Mouse (Mus musculus) natural killer cell, adult 2 months (primary cell): ENCODE data around the gene Sptlc2.
"Not testable (repeated sequence)": the region's sequence is repeated elsewhere in the genome, so short reads cannot be mapped to it uniquely, and the experiment has no call there.

Source experiments
- DNase-seq, 2 experiments: peaks; one replicate each; pipeline ENCODE4 v3.0.0; 2022; ENCODE audit warnings: low spot score in 2 of 2

Gene Sptlc2

GRCm38 (mm10) chr12:87279350-87279749, 108.8 kb downstream of the Sptlc2 start:
- no peak for DNase-seq

- DNase-seq: no peak
Measured at GRCm38 (mm10) chr12:87278118-87278730, 109.9 kb downstream of the Sptlc2 start.

- DNase-seq: not testable (repeated sequence)
Measured at GRCm38 (mm10) chr12:87277251-87277650, 110.9 kb downstream of the Sptlc2 start.

- no peak for DNase-seq
Measured at GRCm38 (mm10) chr12:87274853-87275831, 113.0 kb downstream of the Sptlc2 start.

DNA sequence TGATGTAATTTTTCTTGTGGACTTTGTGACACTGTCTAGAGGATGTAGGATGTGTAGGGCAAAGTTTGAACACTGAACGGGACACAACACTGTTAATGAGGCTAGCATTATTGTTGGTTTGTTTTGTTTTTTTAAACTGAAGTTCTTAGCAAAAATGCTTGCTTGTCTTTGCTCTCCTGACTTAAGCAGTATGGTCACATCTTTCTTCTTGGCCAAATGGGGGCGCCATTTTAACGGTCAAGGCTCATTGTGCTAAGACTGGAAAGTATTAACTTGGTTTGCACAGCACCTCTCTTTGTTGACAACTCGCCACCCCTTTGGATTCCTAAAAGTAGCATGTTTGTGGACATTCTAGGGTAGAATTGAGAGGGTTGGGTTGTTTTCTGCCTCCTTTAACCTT, 120.5 kb downstream of the Sptlc2 start:
- peak; percentile 7 to 9 for DNase-seq

GRCm38 (mm10) chr12:87266827-87267603, 121.1 kb downstream of the Sptlc2 start:
- peak in 1 of 2 experiments; percentile 10 for DNase-seq

DNA sequence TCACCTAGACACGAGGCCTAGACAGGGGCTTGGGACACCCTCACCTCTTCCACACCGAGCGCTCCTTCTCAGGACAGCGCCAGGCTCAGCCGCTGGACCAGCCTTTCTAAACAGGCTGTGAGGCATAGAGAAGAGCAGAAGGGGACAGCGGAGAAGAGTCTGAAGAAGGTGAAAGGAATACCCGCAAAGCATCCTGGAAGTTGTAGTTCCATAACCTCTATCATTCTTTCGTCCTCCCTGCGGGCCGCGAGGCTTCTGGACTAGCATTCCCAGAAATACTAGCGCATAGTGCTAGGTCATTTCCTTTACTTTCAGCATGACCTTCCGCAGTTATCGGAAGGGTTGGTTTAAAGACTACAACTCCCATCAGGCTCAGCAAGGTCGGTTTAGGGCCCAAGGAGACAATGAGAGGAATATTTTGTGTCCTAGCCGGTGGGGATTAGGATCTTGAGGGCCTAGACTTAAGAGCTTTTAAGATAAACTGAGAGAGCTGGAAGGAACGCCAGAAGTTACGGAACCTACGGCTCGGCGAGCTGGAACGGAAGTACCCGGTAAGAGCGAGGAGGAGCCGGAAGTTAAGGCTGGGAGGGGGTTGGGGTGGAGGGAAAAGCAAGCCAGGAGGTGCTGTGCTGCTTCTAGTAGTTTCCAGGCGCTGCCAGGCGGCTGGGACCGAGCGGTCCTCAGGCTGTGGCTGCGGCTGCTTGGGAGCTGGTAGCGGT, 121.9 kb downstream of the Sptlc2 start, which contains the start of the genes Vipas39 and Ahsa1:
Gene Vipas39 (minus strand): TSS at position 149 of the 719 bp plus-strand sequence.
Gene Ahsa1 (plus strand): TSS at position 372 of the 719 bp plus-strand sequence.
- peak; percentile 90 for DNase-seq

DNA sequence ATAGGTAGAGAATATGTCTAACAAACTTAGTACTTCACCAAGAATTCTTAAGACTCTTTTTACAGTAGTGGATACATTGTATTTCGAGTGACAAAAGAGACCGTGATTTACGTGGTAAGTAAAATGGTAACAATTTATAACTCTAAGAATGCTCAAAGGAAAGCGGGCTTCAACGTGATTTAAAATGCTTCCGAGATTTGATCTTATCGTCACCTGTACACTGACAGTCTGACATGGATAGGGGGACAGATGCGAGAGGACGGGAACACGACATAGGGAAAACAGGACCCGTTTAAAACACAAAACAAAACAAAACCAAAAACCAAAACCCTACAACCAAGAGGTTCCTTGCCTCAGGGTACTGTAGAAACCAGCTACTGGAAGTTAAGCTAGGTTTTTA, 122.7 kb downstream of the Sptlc2 start:
- no peak for DNase-seq

GRCm38 (mm10) chr12:87260562-87260961, 127.6 kb downstream of the Sptlc2 start:
- DNase-seq: no peak

DNA sequence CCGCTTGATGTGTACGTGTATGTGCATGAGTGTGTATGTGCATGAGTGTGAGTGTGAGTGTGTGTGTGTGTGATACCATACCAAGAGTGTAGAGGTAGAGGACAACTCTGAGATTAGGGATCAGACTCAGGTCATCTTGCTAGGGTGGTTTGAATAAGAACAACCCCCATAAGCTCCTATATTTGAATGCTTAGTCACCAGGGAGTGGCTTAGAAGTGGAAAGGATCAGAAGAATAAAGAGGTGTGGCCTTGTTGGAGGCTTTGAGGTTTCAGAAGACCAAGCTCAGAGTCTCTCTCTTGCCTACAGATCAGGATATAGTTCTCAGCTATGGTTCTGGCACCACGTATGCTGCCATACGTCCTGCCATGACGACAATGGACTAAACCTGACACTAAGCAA, 131.5 kb downstream of the Sptlc2 start:
- DNase-seq: no peak
